Mouse (Mus musculus) midbrain, embryonic 10.5 days (tissue): ENCODE measurements around the gene Stra6. TPM values are rescaled to one million over a fixed set of nuclear protein-coding genes. Genes with fewer than 3 reads are reported as not detected.

Source experiments
- DNase-seq: peaks from one replicate; pipeline ENCODE4 v3.0.0-alpha.2; 2017; ENCODE audit warnings: low spot score
- H3K27ac ChIP-seq: fragments of 300-500 bp; sonication (generic); replicated peaks from 2 replicates; pipeline ENCODE4 v1.5.1; 2016; ENCODE audit warnings: mild to moderate bottlenecking
- H3K27me3 ChIP-seq: fragments of 300-500 bp; sonication (generic); 2 replicates; pipeline ENCODE4 v1.6.1; 2016; ENCODE audit warnings: low read depth, mild to moderate bottlenecking; ENCODE audit not compliant: poor library complexity, severe bottlenecking
- H3K36me3 ChIP-seq: fragments of 300-500 bp; sonication (generic); 2 replicates; pipeline ENCODE4 v1.6.1; 2016; ENCODE audit warnings: mild to moderate bottlenecking, moderate library complexity
- H3K4me1 ChIP-seq: fragments of 300-500 bp; sonication (generic); 2 replicates; pipeline ENCODE4 v1.6.1; 2016
- H3K4me3 ChIP-seq: fragments of 300-500 bp; sonication (generic); 2 replicates; pipeline ENCODE4 v1.5.1; 2016; ENCODE audit warnings: mild to moderate bottlenecking, moderate library complexity
- H3K9me3 ChIP-seq: fragments of 300-500 bp; sonication (generic); replicated peaks from 2 replicates; pipeline ENCODE4 v1.6.1; 2016; ENCODE audit warnings: mild to moderate bottlenecking
- WGBS: fragments of 180-500 bp; shearing (Covaris S2); methylation state at CpG from one replicate; pipeline ENCODE4 v1.1.7; 2016; 5-methylcytosine and 5-hydroxymethylcytosine counted together
- polyA plus RNA-seq: library from polyadenylated mRNA; unstranded; fragments of >200 nt; fragmentation: Nextera tagmentation; extraction: Ambion mirVana; gene quantifications from 2 replicates; pipeline ENCODE4 v1.2.1, GENCODE M21; 2016

Gene Stra6
- polyA plus RNA-seq, 1 experiment from 2014 or later = 15.2 TPM

GRCm38 (mm10) chr9:58105595-58106169 is 42.1 kb downstream of the Stra6 start:
- H3K27ac ChIP-seq = no peak overlapping the region
- WGBS = 73% methylated on average over 15 of the region's 15 CpGs
- peaks cover 45% of the 10 kb centered on the region for H3K27me3 ChIP-seq
- H3K9me3 ChIP-seq = no peaks in the 10 kb centered on the region
- H3K36me3 ChIP-seq = no peaks in the 10 kb centered on the region
- H3K4me1 ChIP-seq = peaks cover 60% of the 10 kb centered on the region
- no peak overlapping the region for H3K4me3 ChIP-seq
- no peak for DNase-seq

- no peaks in the 10 kb centered on the region for H3K36me3 ChIP-seq
- H3K27ac ChIP-seq = peak overlapping the region; percentile 69
- 47% methylated on average over 5 of the region's 5 CpGs for WGBS
- peaks cover 63% of the 10 kb centered on the region for H3K27me3 ChIP-seq
- no peaks in the 10 kb centered on the region for H3K9me3 ChIP-seq
- peaks cover 71% of the 10 kb centered on the region for H3K4me1 ChIP-seq
- peak; percentile 37 for DNase-seq
- no peak overlapping the region for H3K4me3 ChIP-seq
Observed at GRCm38 (mm10) chr9:58107494-58107893, 43.9 kb downstream of the Stra6 start.

GRCm38 (mm10) chr9:58110787-58111186 is 47.2 kb downstream of the Stra6 start:
- Histone ChIP-seq H3K27me3 (peaks cover 75% of the 10 kb centered on the region), H3K4me1 (peaks cover 85% of the 10 kb centered on the region), H3K4me3 (no peak overlapping the region), H3K36me3 (no peaks in the 10 kb centered on the region), H3K9me3 (no peaks in the 10 kb centered on the region), H3K27ac (peak overlapping the region; percentile 90)
- 91% methylated on average over 5 of the region's 5 CpGs for WGBS
- no peak for DNase-seq

DNA sequence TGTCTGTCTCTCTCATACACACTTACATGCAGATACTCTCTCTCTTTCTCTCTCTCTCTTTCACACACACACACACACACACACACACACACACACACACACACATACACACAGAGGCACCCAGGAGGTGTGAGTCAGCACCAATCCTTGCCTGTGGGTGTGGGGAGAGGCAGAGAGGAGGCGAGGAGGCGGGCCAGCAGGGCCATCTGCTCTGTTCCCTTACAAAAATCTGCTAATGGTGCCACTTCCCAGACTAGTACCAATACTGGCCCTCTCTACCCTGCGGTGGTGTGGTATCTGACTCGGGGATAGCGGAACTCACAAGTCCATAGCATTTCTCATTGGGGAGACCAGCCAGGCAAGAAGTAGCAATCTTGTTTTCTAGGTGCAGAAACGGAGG is 47.8 kb downstream of the Stra6 start:
- Histone ChIP-seq H3K27me3 (peaks cover 75% of the 10 kb centered on the region), H3K9me3 (no peaks in the 10 kb centered on the region), H3K4me1 (peaks cover 85% of the 10 kb centered on the region), H3K4me3 (no peak overlapping the region), H3K27ac (peak overlapping the region; percentile 90), H3K36me3 (no peaks in the 10 kb centered on the region)
- 58% methylated on average over 6 of the region's 6 CpGs for WGBS
- peak; percentile 23 for DNase-seq

GRCm38 (mm10) chr9:58112321-58112751 is 48.7 kb downstream of the Stra6 start:
- Histone ChIP-seq H3K27ac (peak overlapping the region; percentile 90), H3K9me3 (no peaks in the 10 kb centered on the region), H3K4me3 (peak overlapping the region; percentile 49), H3K4me1 (peaks cover 82% of the 10 kb centered on the region), H3K36me3 (no peaks in the 10 kb centered on the region), H3K27me3 (peaks cover 77% of the 10 kb centered on the region)
- peak; percentile 67 for DNase-seq
- 3% methylated on average over 6 of the region's 6 CpGs for WGBS

DNA sequence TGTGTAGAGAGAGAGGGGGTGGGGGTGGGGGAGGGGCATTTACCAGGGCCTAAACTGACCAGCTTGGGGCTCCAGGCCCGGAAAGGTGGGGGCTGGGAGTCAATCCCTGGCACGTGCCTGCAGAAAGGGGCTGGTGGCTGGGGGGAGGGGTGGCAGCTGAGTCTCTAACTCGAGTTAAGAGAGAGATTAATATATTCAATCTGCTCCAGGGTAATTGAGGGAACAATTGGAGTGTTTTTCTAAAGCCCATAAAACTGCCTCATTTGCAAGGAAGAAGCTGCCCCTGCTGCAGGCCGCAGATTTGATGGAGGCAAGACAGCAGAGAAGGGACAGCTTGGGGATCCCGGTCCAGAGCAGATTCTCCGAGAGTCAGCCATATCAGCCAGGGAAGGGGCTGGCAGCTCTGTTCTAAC is 49.3 kb downstream of the Stra6 start:
- Histone ChIP-seq H3K27ac (peak overlapping the region; percentile 90), H3K4me1 (peaks cover 76% of the 10 kb centered on the region), H3K36me3 (no peaks in the 10 kb centered on the region), H3K27me3 (peaks cover 82% of the 10 kb centered on the region), H3K4me3 (peak overlapping the region; percentile 49), H3K9me3 (no peaks in the 10 kb centered on the region)
- WGBS = 0% methylated on average over 6 of the region's 6 CpGs
- peak; percentile 87 for DNase-seq

DNA sequence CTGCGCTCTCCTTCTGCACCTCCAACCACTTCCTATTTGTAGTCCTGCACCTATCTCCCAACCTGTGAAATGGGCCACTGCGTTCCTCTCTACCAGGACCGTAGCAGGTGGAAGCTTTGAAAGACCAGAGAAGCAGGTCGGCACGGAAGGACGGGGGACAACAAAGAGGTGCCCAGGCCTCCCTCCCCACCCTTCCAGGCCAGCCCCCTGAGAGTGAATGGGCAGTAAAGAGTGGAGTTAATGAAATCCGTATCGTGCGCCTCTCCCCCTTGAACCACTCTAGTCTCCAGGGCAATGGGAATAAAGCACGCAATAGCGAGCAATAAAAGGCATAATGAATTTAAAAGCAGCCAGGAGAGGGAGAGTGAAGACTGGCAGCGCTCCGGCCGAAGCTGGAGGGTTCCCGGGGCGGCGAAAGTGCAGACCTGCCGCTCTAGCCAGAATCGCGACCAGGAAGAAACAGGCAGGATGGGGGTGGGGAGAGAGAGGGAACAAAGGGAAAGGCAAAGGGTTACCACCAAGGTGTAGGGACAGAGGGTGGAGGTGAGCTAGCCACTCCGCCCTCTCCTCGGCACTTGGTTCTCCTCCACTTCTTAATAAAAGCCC is 49.8 kb downstream of the Stra6 start:
- peak overlapping the region; percentile 49 for H3K4me3 ChIP-seq
- DNase-seq = peak; percentile 59
- H3K36me3 ChIP-seq = no peaks in the 10 kb centered on the region
- no peaks in the 10 kb centered on the region for H3K9me3 ChIP-seq
- WGBS = under 1% methylated on average over 22 of the region's 22 CpGs
- H3K27me3 ChIP-seq = peaks cover 87% of the 10 kb centered on the region
- peak overlapping the region; percentile 90 for H3K27ac ChIP-seq
- peaks cover 76% of the 10 kb centered on the region for H3K4me1 ChIP-seq

GRCm38 (mm10) chr9:58114019-58114418 is 50.4 kb downstream of the Stra6 start:
- Histone ChIP-seq H3K9me3 (no peaks in the 10 kb centered on the region), H3K4me1 (peaks cover 79% of the 10 kb centered on the region), H3K4me3 (peak overlapping the region; percentile 49), H3K27me3 (peaks cover 90% of the 10 kb centered on the region), H3K27ac (peak overlapping the region; percentile 90), H3K36me3 (no peaks in the 10 kb centered on the region)
- 3% methylated on average over 9 of the region's 9 CpGs for WGBS
- no peak for DNase-seq

DNA sequence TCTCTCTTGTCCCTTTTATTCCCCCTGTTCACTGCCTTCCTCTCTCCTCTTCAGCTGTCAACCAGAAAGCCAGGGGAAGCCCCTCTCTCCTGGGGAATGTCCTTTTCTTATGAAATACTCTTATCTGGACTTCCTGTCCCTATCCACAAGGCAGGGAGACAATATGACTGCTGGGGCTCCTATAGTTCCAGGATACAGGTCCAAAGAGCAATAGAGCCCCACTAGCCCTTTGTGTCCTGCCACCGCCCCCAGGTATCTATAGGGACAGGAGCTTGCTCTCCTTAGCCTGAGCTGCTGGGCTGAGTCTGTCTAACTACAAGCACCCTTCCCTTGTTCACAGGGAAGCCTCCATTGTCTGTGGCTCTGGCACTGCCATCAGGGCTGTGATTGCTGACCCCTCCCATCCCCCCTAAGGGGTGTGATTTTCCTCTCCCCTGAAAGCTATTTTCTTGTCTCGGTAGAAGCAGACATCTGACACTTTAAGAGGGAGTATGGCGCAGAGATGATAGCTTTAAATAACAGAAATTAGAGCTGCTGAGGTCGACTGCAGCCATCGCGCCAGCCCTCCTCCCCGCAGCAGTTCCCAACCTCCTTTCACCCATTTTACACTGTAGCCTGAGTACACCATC is 51.8 kb downstream of the Stra6 start:
- WGBS = 31% methylated on average over 7 of the region's 7 CpGs
- Histone ChIP-seq H3K9me3 (no peaks in the 10 kb centered on the region), H3K27ac (peak overlapping the region; percentile 90), H3K27me3 (peaks cover 76% of the 10 kb centered on the region), H3K4me3 (no peak overlapping the region), H3K36me3 (no peaks in the 10 kb centered on the region), H3K4me1 (peaks cover 73% of the 10 kb centered on the region)
- DNase-seq = no peak

DNA sequence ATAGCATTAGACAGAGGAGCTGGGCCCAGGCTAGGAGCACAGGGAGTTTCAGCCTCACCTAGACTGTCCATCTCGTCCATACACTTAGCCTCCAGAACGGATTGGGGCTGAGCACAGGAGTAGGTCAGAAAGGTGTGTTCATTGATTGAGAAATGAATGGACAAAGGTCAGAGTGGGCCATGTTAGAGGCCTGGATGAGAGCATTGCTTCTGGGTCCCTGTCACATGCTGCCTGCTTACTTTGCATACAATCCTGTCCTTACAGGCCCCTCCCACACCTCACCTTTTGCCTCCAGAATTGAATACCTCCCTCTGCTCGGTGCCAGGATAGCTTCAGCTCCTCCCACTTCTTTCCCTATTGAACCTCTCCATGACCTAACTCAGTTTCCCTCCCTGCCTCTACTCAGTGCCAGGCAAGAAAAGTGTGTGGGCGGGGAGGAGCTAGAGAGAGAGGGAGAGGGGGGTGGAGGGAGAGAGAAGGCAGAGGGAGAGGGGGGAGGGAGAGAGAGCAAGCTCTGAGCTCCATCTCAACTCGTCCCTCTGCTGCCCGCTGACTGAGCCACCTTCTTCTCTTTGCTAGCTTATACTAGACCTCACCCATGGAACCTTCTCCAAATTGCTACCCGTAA is 52.5 kb downstream of the Stra6 start:
- 27% methylated on average over 7 of the region's 7 CpGs for WGBS
- no peak overlapping the region for H3K4me3 ChIP-seq
- H3K27ac ChIP-seq = no peak overlapping the region; the same call in 1 of the 2 replicates
- H3K36me3 ChIP-seq = no peaks in the 10 kb centered on the region
- H3K9me3 ChIP-seq = no peaks in the 10 kb centered on the region
- no peak for DNase-seq
- peaks cover 66% of the 10 kb centered on the region for H3K4me1 ChIP-seq
- peaks cover 69% of the 10 kb centered on the region for H3K27me3 ChIP-seq

- peaks cover 66% of the 10 kb centered on the region for H3K27me3 ChIP-seq
- peak within 1 kb of the TSS; percentile 6; the same call in 1 of the 2 replicates for H3K27ac ChIP-seq
- no peaks in the 10 kb centered on the region for H3K36me3 ChIP-seq
- no peaks in the 10 kb centered on the region for H3K9me3 ChIP-seq
- no peak within 1 kb of the TSS for H3K4me3 ChIP-seq
- no peak for DNase-seq
- 40% methylated on average over 2 of the region's 2 CpGs for WGBS
- peaks cover 45% of the 10 kb centered on the region for H3K4me1 ChIP-seq
Observed at GRCm38 (mm10) chr9:58118671-58119070, 55.1 kb downstream of the Stra6 start, which contains the start of gene Ccdc33. Gene Ccdc33, minus strand, starts transcription at chr9:58118823.

- no peak for DNase-seq
- Histone ChIP-seq H3K4me3 (no peak overlapping the region), H3K27ac (no peak overlapping the region), H3K4me1 (peaks cover 63% of the 10 kb centered on the region), H3K27me3 (peaks cover 49% of the 10 kb centered on the region), H3K9me3 (no peaks in the 10 kb centered on the region), H3K36me3 (no peaks in the 10 kb centered on the region)
- WGBS = 62% methylated on average over 3 of the region's 3 CpGs
Observed at GRCm38 (mm10) chr9:58125085-58125484, 61.5 kb downstream of the Stra6 start.
